Mouse (Mus musculus) testis, adult 2 months (tissue): ENCODE results near the gene Khsrp.

Source experiments
- CTCF ChIP-seq: fragments of 200-500 bp; IDR thresholded peaks from 2 replicates; pipeline ENCODE4 v1.5.1; 2012; ENCODE audit warnings: low read depth, mild to moderate bottlenecking, inconsistent platforms, low read length, moderate library complexity; ENCODE audit not compliant: control insufficient read depth, insufficient read depth, insufficient replicate concordance
- POLR2A ChIP-seq: fragments of 200-500 bp; IDR thresholded peaks from 2 replicates; pipeline ENCODE4 v1.6.1; 2012; ENCODE audit warnings: low read depth, mild to moderate bottlenecking, inconsistent platforms, low read length, moderate library complexity; ENCODE audit not compliant: control insufficient read depth

- TF ChIP-seq CTCF (no peak), POLR2A (no peak)
These were observed 40.4 kb downstream of the Khsrp start for GRCm38 (mm10) chr17:56990966-56991365.
